ENCODE assay signal across 21 mouse cellular contexts in the genomic region with DNA sequence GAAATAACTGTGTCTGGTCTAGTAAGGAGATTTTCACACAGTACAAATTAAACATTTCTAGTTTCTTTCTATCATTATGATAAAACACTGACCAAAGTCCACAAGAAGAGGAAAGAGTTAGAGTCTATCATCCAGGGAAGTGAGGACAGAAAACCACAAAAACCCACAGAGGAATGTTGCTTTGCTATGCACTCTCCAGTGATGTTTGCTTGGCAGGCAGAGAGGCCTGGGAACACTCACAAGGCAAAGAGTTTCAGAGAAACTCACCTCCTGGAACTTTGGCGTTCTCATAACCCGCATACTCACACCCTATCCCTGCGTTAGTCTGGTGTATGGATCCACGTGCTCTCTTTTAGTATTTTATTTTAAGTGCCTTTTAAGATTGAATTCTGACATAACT.
DNase-seq lines count a peak whose midpoint lies in the region; ATAC-seq and TF ChIP-seq lines count a peak whose summit lies in the region.
"Had no signal": no experiment of that assay in that cellular context is flagged by ENCODE, and none has a peak within 500 bp of the region (broad histone marks: within the 10 kb centered on the region; RNA-seq: fewer than 3 reads in every experiment).

No protein-coding gene starts in this region.

- no peak overlapping the region for H3K9ac ChIP-seq in ES-E14 (ENCODE audit: insufficient read depth, low read depth, low read length, poor library complexity, severe bottlenecking)
- no peak overlapping the region for H3K9ac ChIP-seq in forebrain, embryonic 14.5 days (ENCODE audit: low read length)
- H3K9ac ChIP-seq: embryonic facial prominence, embryonic 13.5 days; forebrain, embryonic 15.5 days; heart, embryonic 13.5 days; hindbrain, embryonic 15.5 days had no signal

- no peaks in the 10 kb centered on the region for H3K9me3 ChIP-seq in ES-E14 (ENCODE audit: control insufficient read depth, insufficient read depth, low read depth, low read length)
- H3K9me3 ChIP-seq in forebrain, embryonic 10.5 days: no peaks in the 10 kb centered on the region
- H3K9me3 ChIP-seq in forebrain, embryonic 14.5 days (replicated peaks; ENCODE audit: control insufficient read depth, low read length): no peaks in the 10 kb centered on the region
- H3K9me3 ChIP-seq: embryonic facial prominence, embryonic 13.5 days; forebrain, embryonic 15.5 days; G1E; heart, embryonic 13.5 days; hindbrain, embryonic 15.5 days had no signal

- H3K4me3 ChIP-seq in ES-E14 (ENCODE audit: insufficient read depth in 1 of 2, low read depth in 1 of 2, low read length in 2 of 2, poor library complexity in 1 of 2, severe bottlenecking in 1 of 2): peak overlapping the region in 1 of 2 experiments; percentile 46; a peak in 2 of 4 replicates
- H3K4me3 ChIP-seq in forebrain, embryonic 10.5 days: no peak overlapping the region
- no peak overlapping the region for H3K4me3 ChIP-seq in forebrain, embryonic 14.5 days (ENCODE audit: low read depth, low read length)
- H3K4me3 ChIP-seq: embryonic facial prominence, embryonic 13.5 days; forebrain, embryonic 15.5 days; heart, embryonic 13.5 days; hindbrain, embryonic 15.5 days had no signal

- peak overlapping the region; percentile 90 for H3K27ac ChIP-seq in ES-E14 (ENCODE audit: insufficient read depth, low read depth, low read length, poor library complexity, severe bottlenecking)
- no peak overlapping the region for H3K27ac ChIP-seq in forebrain, embryonic 10.5 days
- H3K27ac ChIP-seq in forebrain, embryonic 14.5 days (ENCODE audit: low read depth, low read length): no peak overlapping the region
- H3K27ac ChIP-seq: embryonic facial prominence, embryonic 13.5 days; forebrain, embryonic 15.5 days; heart, embryonic 13.5 days; hindbrain, embryonic 15.5 days had no signal

- no peaks in the 10 kb centered on the region for H3K36me3 ChIP-seq in ES-E14 (ENCODE audit: control insufficient read depth, insufficient read depth, low read length, poor library complexity, severe bottlenecking)
- no peaks in the 10 kb centered on the region for H3K36me3 ChIP-seq in forebrain, embryonic 10.5 days (replicated peaks)
- H3K36me3 ChIP-seq in forebrain, embryonic 14.5 days (ENCODE audit: control insufficient read depth, insufficient read depth, low read length): no peaks in the 10 kb centered on the region
- H3K36me3 ChIP-seq: embryonic facial prominence, embryonic 13.5 days; forebrain, embryonic 15.5 days; G1E; heart, embryonic 13.5 days; hindbrain, embryonic 15.5 days had no signal

- in situ Hi-C loops in ES-E14 (cut with MboI; ENCODE audit: low sequenced_read_pairs in 2 of 2, unreplicated experiment in 2 of 2): no loop called here

- peaks cover 4 to 13% of the 10 kb centered on the region in 2 experiments for H3K4me1 ChIP-seq in ES-E14 (ENCODE audit: control insufficient read depth in 2 of 2, insufficient read depth in 2 of 2, low read length in 2 of 2, poor library complexity in 1 of 2)
- no peaks in the 10 kb centered on the region for H3K4me1 ChIP-seq in forebrain, embryonic 10.5 days
- no peaks in the 10 kb centered on the region for H3K4me1 ChIP-seq in forebrain, embryonic 14.5 days (ENCODE audit: control insufficient read depth, insufficient read depth, low read length)
- H3K4me1 ChIP-seq: embryonic facial prominence, embryonic 13.5 days; forebrain, embryonic 15.5 days; heart, embryonic 13.5 days; hindbrain, embryonic 15.5 days had no signal

- ATAC-seq in forebrain, embryonic 14.5 days: no peak
- ATAC-seq: forebrain, embryonic 15.5 days; intestine, embryonic 16.5 days; Patski had no signal

- WGBS in forebrain, embryonic 10.5 days: 29% methylated on average over 4 of the region's 4 CpGs
- 17% methylated on average over 4 of the region's 4 CpGs for WGBS in forebrain, embryonic 14.5 days

- H3K27me3 ChIP-seq in forebrain, embryonic 10.5 days (ENCODE audit: poor library complexity, severe bottlenecking): no peaks in the 10 kb centered on the region
- no peaks in the 10 kb centered on the region for H3K27me3 ChIP-seq in forebrain, embryonic 14.5 days (replicated peaks; ENCODE audit: control insufficient read depth, insufficient read depth, low read length)
- H3K27me3 ChIP-seq: embryonic facial prominence, embryonic 13.5 days; forebrain, embryonic 15.5 days; heart, embryonic 13.5 days; hindbrain, embryonic 15.5 days; Patski had no signal

- peak; percentile 49 for DNase-seq in kidney, adult 9 months
- no peak for DNase-seq in kidney, postnatal 25 days
- peak; percentile 30 for DNase-seq in ES-E14 (ENCODE audit: low read depth, low spot score)
- DNase-seq in WW6 (ENCODE audit: low read depth, low spot score): peak; percentile 5
- DNase-seq in B cell, adult 2 months: no peak
- DNase-seq in forebrain, embryonic 10.5 days (ENCODE audit: extremely low spot score, low spot score): no peak
- no peak for DNase-seq in forebrain, embryonic 14.5 days (ENCODE audit: low spot score)
- DNase-seq: adrenal gland, postnatal 10 days; cerebellum, adult 11 months; cerebellum, adult 9-10 months; cerebellum, postnatal 25 days; gastrocnemius, postnatal 36 days; heart, adult 11 months; heart, postnatal 36 days had no signal

- H3K4me2 ChIP-seq in forebrain, embryonic 14.5 days (ENCODE audit: low read length): no peak overlapping the region
- H3K4me2 ChIP-seq: embryonic facial prominence, embryonic 13.5 days; forebrain, embryonic 15.5 days; heart, embryonic 13.5 days; hindbrain, embryonic 15.5 days had no signal

TF ChIP-seq in ES-E14, 5 proteins besides CTCF, POLR2A, EP300 and RAD21:
- no peak for TF ChIP-seq CHD2 (IDR thresholded peaks at IDR 0.05; ENCODE audit: low read depth, low read length)

Comparison
In these comparisons a context has a peak if more than half of its experiments do, and no peak if none do; other contexts are left out.
1. DNase-seq: peak in kidney, adult 9 months (single experiment), ES-E14 (single experiment) and WW6 (single experiment); none in kidney, postnatal 25 days (0 of 2), B cell, adult 2 months (0 of 2), forebrain, embryonic 10.5 days (single experiment) and forebrain, embryonic 14.5 days (single experiment).